Mouse (Mus musculus): ENCODE measurements around the gene Pcmt1. TPM values are rescaled to one million over a fixed set of nuclear protein-coding genes. Genes with fewer than 3 reads are reported as not detected.

Gene Pcmt1
- polyA plus RNA-seq, 1 experiment from 2014 or later: 80.9 TPM

DNA sequence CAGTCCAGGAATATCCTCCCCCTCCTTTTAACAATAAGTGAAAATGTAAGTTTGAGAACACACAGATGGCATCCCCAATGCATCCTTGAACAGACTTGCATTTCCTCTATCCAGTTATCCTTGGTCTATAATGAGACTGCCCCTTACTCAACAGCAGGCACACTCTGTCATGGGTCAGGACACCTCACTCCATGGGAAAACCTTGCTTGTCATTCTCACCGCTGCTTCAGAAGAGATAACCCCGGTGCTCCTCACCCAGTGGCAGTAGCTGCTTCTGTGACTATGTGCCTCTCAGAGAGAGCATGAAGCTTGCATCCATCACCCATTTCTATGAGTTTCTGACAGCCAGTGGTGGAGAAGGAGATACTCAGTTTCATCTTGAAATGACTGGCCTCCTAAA is 74.5 kb downstream of the Pcmt1 start:
- TF ChIP-seq CTCF (IDR thresholded peaks at IDR 0.05; ENCODE audit: low read depth): no peak
- Histone ChIP-seq H3K4me3 (ENCODE audit: low read depth, low read length) (no peak overlapping the region), H3K9ac (ENCODE audit: low read depth, low read length) (no peak overlapping the region)

DNA sequence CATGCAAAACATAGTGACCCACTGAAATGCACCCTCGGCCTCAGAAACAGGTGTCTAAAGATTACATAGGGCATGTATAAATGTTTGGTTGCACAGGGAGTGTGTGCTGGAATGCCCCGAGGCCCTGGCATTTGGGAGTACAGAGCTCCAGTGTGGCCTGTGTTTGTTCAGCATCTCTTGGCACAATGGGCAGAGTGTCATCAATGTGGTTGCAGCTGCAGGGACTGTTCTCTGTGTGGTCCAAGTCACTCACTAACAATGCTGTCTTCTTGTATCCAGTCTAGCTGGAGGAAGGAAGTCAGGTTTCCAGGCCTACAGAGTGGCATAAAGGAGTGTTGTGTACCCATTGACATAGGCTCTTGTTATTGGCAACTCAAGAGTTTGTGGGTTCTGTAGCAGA is 75.8 kb downstream of the Pcmt1 start:
- no peak overlapping the region for H3K27ac ChIP-seq (ENCODE audit: low read depth, low read length)
- no peaks in the 10 kb centered on the region for H3K27me3 ChIP-seq (replicated peaks; ENCODE audit: control insufficient read depth, insufficient read depth, low read length)
- no peak for TF ChIP-seq CTCF (IDR thresholded peaks at IDR 0.05; ENCODE audit: low read depth)
- no peak for ATAC-seq
- no peaks in the 10 kb centered on the region for H3K9me3 ChIP-seq (ENCODE audit: control insufficient read depth)
- H3K36me3 ChIP-seq (ENCODE audit: control insufficient read depth, insufficient read depth): no peaks in the 10 kb centered on the region
- no peak overlapping the region for H3K4me2 ChIP-seq (replicated peaks; ENCODE audit: low read depth)
- H3K9ac ChIP-seq (ENCODE audit: low read depth, low read length): no peak overlapping the region
- 73% methylated on average over 2 of the region's 2 CpGs for WGBS
- H3K4me3 ChIP-seq (ENCODE audit: low read depth, low read length): no peak overlapping the region
- no peaks in the 10 kb centered on the region for H3K4me1 ChIP-seq (replicated peaks; ENCODE audit: control insufficient read depth, insufficient read depth, low read length)

More for the DNA sequence above, 74.5 kb downstream of the Pcmt1 start:
- Histone ChIP-seq H3K36me3 (ENCODE audit: control insufficient read depth, insufficient read depth) (no peaks in the 10 kb centered on the region), H3K27ac (ENCODE audit: low read depth, low read length) (no peak overlapping the region), H3K4me2 (replicated peaks; ENCODE audit: low read depth) (no peak overlapping the region), H3K27me3 (replicated peaks; ENCODE audit: control insufficient read depth, insufficient read depth, low read length) (no peaks in the 10 kb centered on the region), H3K4me1 (replicated peaks; ENCODE audit: control insufficient read depth, insufficient read depth, low read length) (no peaks in the 10 kb centered on the region), H3K9me3 (ENCODE audit: control insufficient read depth) (no peaks in the 10 kb centered on the region)
- WGBS: 82% methylated on average over 2 of the region's 2 CpGs
- ATAC-seq: no peak

DNA sequence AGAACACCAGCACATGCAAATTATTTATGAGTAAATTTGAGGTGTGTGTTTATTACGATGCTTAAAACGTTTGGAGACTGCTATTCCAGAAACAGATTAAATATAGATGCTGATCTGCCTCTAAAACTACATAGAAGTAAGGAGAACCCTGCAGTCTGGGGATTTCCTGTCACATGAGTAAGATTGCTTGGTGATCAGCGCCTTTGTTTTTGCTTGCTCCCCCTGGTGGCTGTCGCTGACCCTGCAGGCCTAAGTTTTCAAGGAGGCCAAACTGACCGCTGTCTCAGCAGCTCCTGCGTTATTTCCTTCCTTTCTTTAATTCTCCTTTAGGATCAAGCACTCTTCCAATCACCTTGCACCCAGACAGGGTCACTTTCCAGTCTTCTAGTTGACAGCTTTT is 80.3 kb downstream of the Pcmt1 start:
- peak; percentile 89 for TF ChIP-seq CTCF (IDR thresholded peaks at IDR 0.05; ENCODE audit: low read depth)
- ATAC-seq: no peak
- H3K9me3 ChIP-seq (ENCODE audit: control insufficient read depth): no peaks in the 10 kb centered on the region
- no peak overlapping the region for H3K4me3 ChIP-seq (ENCODE audit: low read depth, low read length)
- no peak overlapping the region for H3K9ac ChIP-seq (ENCODE audit: low read depth, low read length)
- WGBS: 13% methylated on average over 6 of the region's 6 CpGs
- H3K27ac ChIP-seq (ENCODE audit: low read depth, low read length): no peak overlapping the region
- no peak overlapping the region for H3K4me2 ChIP-seq (replicated peaks; ENCODE audit: low read depth)
- no peaks in the 10 kb centered on the region for H3K27me3 ChIP-seq (replicated peaks; ENCODE audit: control insufficient read depth, insufficient read depth, low read length)
- H3K4me1 ChIP-seq (replicated peaks; ENCODE audit: control insufficient read depth, insufficient read depth, low read length): no peaks in the 10 kb centered on the region
- no peaks in the 10 kb centered on the region for H3K36me3 ChIP-seq (ENCODE audit: control insufficient read depth, insufficient read depth)

DNA sequence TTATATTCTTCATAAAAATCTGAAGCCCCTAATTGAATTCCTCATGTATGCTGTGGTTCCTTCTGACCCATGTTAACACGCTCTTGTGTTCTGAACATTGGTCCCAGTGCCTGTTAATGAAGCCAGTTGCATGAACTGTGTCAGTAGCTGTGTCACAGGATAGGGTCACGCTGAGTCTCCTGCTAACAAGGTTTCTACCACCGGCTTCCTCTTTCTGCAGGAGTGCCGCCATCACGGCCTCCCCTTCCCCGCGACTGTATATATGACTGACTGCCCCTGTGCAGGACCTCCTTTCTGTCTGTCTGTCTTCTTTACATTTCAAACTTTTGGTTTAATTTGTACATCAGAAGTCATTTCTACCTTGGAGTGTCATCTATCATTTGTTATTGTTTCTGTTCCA is 82.8 kb downstream of the Pcmt1 start:
- Histone ChIP-seq H3K9ac (ENCODE audit: low read depth, low read length) (no peak overlapping the region), H3K4me2 (replicated peaks; ENCODE audit: low read depth) (no peak overlapping the region), H3K36me3 (ENCODE audit: control insufficient read depth, insufficient read depth) (no peaks in the 10 kb centered on the region), H3K4me1 (replicated peaks; ENCODE audit: control insufficient read depth, insufficient read depth, low read length) (no peaks in the 10 kb centered on the region), H3K27me3 (replicated peaks; ENCODE audit: control insufficient read depth, insufficient read depth, low read length) (0 out of 2 replicates have a peak, but pooled peaks cover 5% of the 10 kb centered on the region), H3K9me3 (ENCODE audit: control insufficient read depth) (no peaks in the 10 kb centered on the region), H3K4me3 (ENCODE audit: low read depth, low read length) (no peak overlapping the region), H3K27ac (ENCODE audit: low read depth, low read length) (no peak overlapping the region)
- TF ChIP-seq CTCF (IDR thresholded peaks at IDR 0.05; ENCODE audit: low read depth): no peak
- WGBS: 87% methylated on average over 7 of the region's 7 CpGs
- ATAC-seq: no peak

DNA sequence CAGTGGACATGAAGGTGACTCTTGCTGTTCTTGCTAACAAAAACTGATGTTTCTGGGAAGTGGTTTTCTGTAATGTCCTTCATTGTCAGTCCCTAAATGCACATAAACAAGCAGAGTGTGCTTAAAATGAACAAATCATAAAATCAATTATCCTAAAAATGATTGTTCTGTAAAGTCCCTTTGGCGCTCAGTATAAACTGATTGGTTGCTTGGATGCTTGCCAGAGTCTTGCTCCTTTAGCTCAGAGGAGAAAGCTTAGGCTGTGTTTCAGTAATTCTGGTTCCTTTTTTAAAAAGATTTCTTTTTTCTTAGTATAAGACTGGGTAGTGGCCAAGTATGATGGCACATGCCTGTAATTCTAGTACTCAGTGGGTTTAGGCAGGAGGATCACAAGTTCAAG is 84.7 kb downstream of the Pcmt1 start:
- Histone ChIP-seq H3K4me1 (replicated peaks; ENCODE audit: control insufficient read depth, insufficient read depth, low read length) (no peaks in the 10 kb centered on the region), H3K27me3 (replicated peaks; ENCODE audit: control insufficient read depth, insufficient read depth, low read length) (peaks cover 5% of the 10 kb centered on the region; the same call in 1 of the 2 replicates), H3K36me3 (ENCODE audit: control insufficient read depth, insufficient read depth) (no peaks in the 10 kb centered on the region), H3K9me3 (ENCODE audit: control insufficient read depth) (no peaks in the 10 kb centered on the region), H3K4me3 (ENCODE audit: low read depth, low read length) (no peak overlapping the region), H3K27ac (ENCODE audit: low read depth, low read length) (no peak overlapping the region), H3K4me2 (replicated peaks; ENCODE audit: low read depth) (no peak overlapping the region), H3K9ac (ENCODE audit: low read depth, low read length) (no peak overlapping the region)
- TF ChIP-seq CTCF (IDR thresholded peaks at IDR 0.05; ENCODE audit: low read depth): no peak
- WGBS: 46% methylated on average over 1 of the region's 1 CpGs
- no peak for ATAC-seq

DNA sequence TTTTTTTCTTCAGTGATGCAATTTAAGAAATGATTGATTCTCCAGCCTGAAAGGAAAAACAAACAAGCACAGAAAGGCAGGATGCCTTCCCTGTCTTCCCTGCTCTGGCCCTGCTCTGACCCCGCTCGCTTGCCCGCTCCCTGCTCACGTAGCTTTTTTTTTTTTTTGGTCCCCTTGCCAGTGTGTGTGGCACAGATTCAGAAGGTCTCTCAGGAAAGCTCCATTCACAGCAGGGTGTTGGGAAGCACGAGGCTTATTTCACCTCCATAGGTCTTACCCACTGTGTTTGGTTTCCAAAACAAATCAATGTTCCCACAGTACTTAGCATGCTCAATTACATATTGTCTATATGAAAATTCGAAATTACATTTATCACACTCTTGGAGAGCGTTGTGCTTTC is 86.1 kb downstream of the Pcmt1 start:
- Histone ChIP-seq H3K9ac (ENCODE audit: low read depth, low read length) (no peak overlapping the region), H3K4me3 (ENCODE audit: low read depth, low read length) (no peak overlapping the region), H3K4me1 (replicated peaks; ENCODE audit: control insufficient read depth, insufficient read depth, low read length) (peaks cover 8% of the 10 kb centered on the region; the same call in 1 of the 2 replicates), H3K27ac (ENCODE audit: low read depth, low read length) (no peak overlapping the region), H3K36me3 (ENCODE audit: control insufficient read depth, insufficient read depth) (no peaks in the 10 kb centered on the region), H3K4me2 (replicated peaks; ENCODE audit: low read depth) (no peak overlapping the region), H3K9me3 (ENCODE audit: control insufficient read depth) (no peaks in the 10 kb centered on the region), H3K27me3 (replicated peaks; ENCODE audit: control insufficient read depth, insufficient read depth, low read length) (peaks cover 8% of the 10 kb centered on the region; the same call in 1 of the 2 replicates)
- 33% methylated on average over 7 of the region's 7 CpGs for WGBS
- no peak for TF ChIP-seq CTCF (IDR thresholded peaks at IDR 0.05; ENCODE audit: low read depth)
- ATAC-seq: no peak

DNA sequence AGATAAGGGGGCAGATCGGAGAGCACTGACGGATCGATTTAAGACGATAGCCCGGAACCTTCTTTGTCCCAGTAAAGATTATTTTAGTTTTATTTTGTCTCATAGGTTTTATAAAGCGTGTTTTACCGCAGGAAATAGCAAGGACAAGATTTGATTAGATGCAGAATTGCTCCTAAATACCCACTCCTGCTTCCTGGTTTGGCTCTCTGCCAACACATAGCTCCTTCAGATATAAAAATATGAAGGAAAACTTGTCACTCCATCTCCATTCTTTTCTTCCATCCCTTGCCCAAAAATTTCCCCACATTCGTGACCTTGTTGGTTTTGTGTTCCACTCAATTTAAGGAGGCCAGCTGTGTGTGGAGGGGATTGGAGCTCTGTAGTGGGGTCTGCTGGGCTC is 90.1 kb downstream of the Pcmt1 start:
- ATAC-seq: no peak
- WGBS: 6% methylated on average over 8 of the region's 8 CpGs
- Histone ChIP-seq H3K27me3 (replicated peaks; ENCODE audit: control insufficient read depth, insufficient read depth, low read length) (peaks cover 8% of the 10 kb centered on the region; the same call in 1 of the 2 replicates), H3K27ac (ENCODE audit: low read depth, low read length) (no peak overlapping the region), H3K36me3 (ENCODE audit: control insufficient read depth, insufficient read depth) (no peaks in the 10 kb centered on the region), H3K4me2 (replicated peaks; ENCODE audit: low read depth) (peak overlapping the region; percentile 100), H3K9ac (ENCODE audit: low read depth, low read length) (no peak overlapping the region), H3K4me1 (replicated peaks; ENCODE audit: control insufficient read depth, insufficient read depth, low read length) (peaks cover 8% of the 10 kb centered on the region; the same call in 1 of the 2 replicates), H3K9me3 (ENCODE audit: control insufficient read depth) (no peaks in the 10 kb centered on the region), H3K4me3 (ENCODE audit: low read depth, low read length) (peak overlapping the region; percentile 69)
- no peak for TF ChIP-seq CTCF (IDR thresholded peaks at IDR 0.05; ENCODE audit: low read depth)
